Mouse (Mus musculus) heart, embryonic 11.5 days (tissue): ENCODE measurements around the gene Gm10277. TPM values are rescaled to one million over a fixed set of nuclear protein-coding genes. Genes with fewer than 3 reads are reported as not detected.

ENCODE experiments used
- ATAC-seq: fragments of 200-750 bp; cut with Nextera tagmentation; replicated peaks from 2 replicates; pipeline ENCODE4 v1.8.0; 2017; ENCODE audit warnings: moderate library complexity; ENCODE audit not compliant: insufficient number of reproducible peaks, low FRiP score, low TSS enrichment
- H3K27ac ChIP-seq: fragments of 300-500 bp; sonication (generic); 2 replicates; pipeline ENCODE4 v1.5.1; 2014; ENCODE audit warnings: mild to moderate bottlenecking, low read depth, low read length
- H3K27me3 ChIP-seq: fragments of 300-500 bp; sonication (generic); 2 replicates; pipeline ENCODE4 v1.6.1; 2014; ENCODE audit warnings: mild to moderate bottlenecking, low read length, mixed read lengths; ENCODE audit not compliant: control insufficient read depth, insufficient read depth
- H3K36me3 ChIP-seq: fragments of 300-500 bp; sonication (generic); 2 replicates; pipeline ENCODE4 v1.6.1; 2014; ENCODE audit warnings: mild to moderate bottlenecking, low read length, moderate library complexity, mixed read lengths; ENCODE audit not compliant: control insufficient read depth, insufficient read depth
- H3K4me1 ChIP-seq: fragments of 300-500 bp; sonication (generic); 2 replicates; pipeline ENCODE4 v1.6.1; 2014; ENCODE audit warnings: low read length; ENCODE audit not compliant: control insufficient read depth, insufficient read depth
- H3K4me2 ChIP-seq: fragments of 300-500 bp; sonication (generic); 2 replicates; pipeline ENCODE4 v1.6.1; 2014; ENCODE audit warnings: mild to moderate bottlenecking, moderate library complexity
- H3K4me3 ChIP-seq: fragments of 300-500 bp; sonication (generic); 2 replicates; pipeline ENCODE4 v1.5.1; 2014; ENCODE audit warnings: low read depth, low read length
- H3K9ac ChIP-seq: fragments of 300-500 bp; sonication (generic); 2 replicates; pipeline ENCODE4 v1.6.1; 2014; ENCODE audit warnings: mild to moderate bottlenecking, low read depth, low read length, moderate library complexity
- H3K9me3 ChIP-seq: fragments of 300-500 bp; sonication (generic); replicated peaks from 2 replicates; pipeline ENCODE4 v1.6.1; 2016; ENCODE audit warnings: low read length; ENCODE audit not compliant: control insufficient read depth
- WGBS: fragments of 180-500 bp; shearing (Covaris S2); extraction: QIAGEN DNeasy Blood & Tissue Kit; methylation state at CpG from one replicate; pipeline ENCODE4 v1.1.7; 2014; ENCODE audit not compliant: insufficient replicate concordance; 5-methylcytosine and 5-hydroxymethylcytosine counted together
- polyA plus RNA-seq: library from polyadenylated mRNA; unstranded; fragments of >200 nt; fragmentation: Nextera tagmentation; extraction: Ambion mirVana; gene quantifications from 2 replicates; pipeline ENCODE4 v1.2.1, GENCODE M21; 2014

The Gm10277 gene
- polyA plus RNA-seq, 1 experiment from 2014 or later: 0.87 TPM

- peaks cover 41% of the 10 kb centered on the region for H3K4me1 ChIP-seq
- no peak overlapping the region for H3K4me2 ChIP-seq
- peak overlapping the region; percentile 2; the same call in 1 of the 2 replicates for H3K9ac ChIP-seq
- no peak overlapping the region for H3K4me3 ChIP-seq
- 35% methylated on average over 5 of the region's 5 CpGs for WGBS
- no peak for ATAC-seq
- no peaks in the 10 kb centered on the region for H3K9me3 ChIP-seq
- peak overlapping the region; percentile 19; the same call in 1 of the 2 replicates for H3K27ac ChIP-seq
- no peaks in the 10 kb centered on the region for H3K27me3 ChIP-seq
- H3K36me3 ChIP-seq: 0 out of 2 replicates have a peak, but pooled peaks cover 2% of the 10 kb centered on the region
These were observed 20.5 kb upstream of the Gm10277 start for GRCm38 (mm10) chr11:77808051-77808465.

GRCm38 (mm10) chr11:77806855-77807254 lies 19.3 kb upstream of the Gm10277 start:
- 0 out of 2 replicates have a peak, but pooled peaks cover 2% of the 10 kb centered on the region for H3K36me3 ChIP-seq
- H3K4me1 ChIP-seq: peaks cover 47% of the 10 kb centered on the region
- 0 out of 2 replicates have a peak overlapping the region, but pooled peaks have one; percentile 4 for H3K4me2 ChIP-seq
- H3K27me3 ChIP-seq: no peaks in the 10 kb centered on the region
- peak overlapping the region; percentile 22; the same call in 1 of the 2 replicates for H3K27ac ChIP-seq
- H3K9ac ChIP-seq: no peak overlapping the region; the same call in 1 of the 2 replicates
- ATAC-seq: no peak
- WGBS: 66% methylated on average over 6 of the region's 6 CpGs
- no peak overlapping the region for H3K4me3 ChIP-seq
- H3K9me3 ChIP-seq: no peaks in the 10 kb centered on the region

GRCm38 (mm10) chr11:77806218-77806617 lies 18.7 kb upstream of the Gm10277 start:
- ATAC-seq: no peak
- Histone ChIP-seq H3K27ac (peak overlapping the region; percentile 22; the same call in 1 of the 2 replicates), H3K4me3 (no peak overlapping the region), H3K4me1 (peaks cover 52% of the 10 kb centered on the region), H3K36me3 (0 out of 2 replicates have a peak, but pooled peaks cover 2% of the 10 kb centered on the region), H3K9me3 (no peaks in the 10 kb centered on the region), H3K27me3 (no peaks in the 10 kb centered on the region), H3K4me2 (no peak overlapping the region), H3K9ac (no peak overlapping the region)
- WGBS: 11% methylated on average over 2 of the region's 2 CpGs

- Histone ChIP-seq H3K4me1 (peaks cover 47% of the 10 kb centered on the region), H3K9ac (peak overlapping the region; percentile 77)
- no peak for ATAC-seq
These were observed 14.9 kb upstream of the Gm10277 start for GRCm38 (mm10) chr11:77802341-77802865.

GRCm38 (mm10) chr11:77800869-77801701 lies 13.5 kb upstream of the Gm10277 start:
- Histone ChIP-seq H3K4me1 (peaks cover 39% of the 10 kb centered on the region), H3K9ac (peak overlapping the region; percentile 77), H3K27ac (peak overlapping the region; percentile 97), H3K27me3 (no peaks in the 10 kb centered on the region), H3K9me3 (no peaks in the 10 kb centered on the region), H3K36me3 (no peaks in the 10 kb centered on the region), H3K4me3 (peak overlapping the region; percentile 47), H3K4me2 (peak overlapping the region; percentile 83)
- WGBS: 4% methylated on average over 15 of the region's 15 CpGs
- peak; percentile 86 for ATAC-seq

More at GRCm38 (mm10) chr11:77802341-77802865, 14.9 kb upstream of the Gm10277 start:
- WGBS: 45% methylated on average over 9 of the region's 9 CpGs
- no peaks in the 10 kb centered on the region for H3K9me3 ChIP-seq
- H3K36me3 ChIP-seq: no peaks in the 10 kb centered on the region
- H3K4me2 ChIP-seq: peak overlapping the region; percentile 83
- H3K27ac ChIP-seq: peak overlapping the region; percentile 97
- H3K4me3 ChIP-seq: peak overlapping the region; percentile 47
- no peaks in the 10 kb centered on the region for H3K27me3 ChIP-seq

- peak overlapping the region; percentile 11 for H3K4me3 ChIP-seq
- no peaks in the 10 kb centered on the region for H3K9me3 ChIP-seq
- H3K27me3 ChIP-seq: no peaks in the 10 kb centered on the region
- no peak for ATAC-seq
- H3K27ac ChIP-seq: peak overlapping the region; percentile 97
- H3K4me2 ChIP-seq: peak overlapping the region; percentile 83
- WGBS: 31% methylated on average over 9 of the region's 9 CpGs
- H3K4me1 ChIP-seq: peaks cover 34% of the 10 kb centered on the region
- no peaks in the 10 kb centered on the region for H3K36me3 ChIP-seq
- H3K9ac ChIP-seq: peak overlapping the region; percentile 58
These were observed 12.9 kb upstream of the Gm10277 start for GRCm38 (mm10) chr11:77800491-77800868.

GRCm38 (mm10) chr11:77795216-77795615 lies 7.7 kb upstream of the Gm10277 start:
- Histone ChIP-seq H3K27ac (no peak overlapping the region), H3K4me3 (no peak overlapping the region), H3K4me1 (peaks cover 31% of the 10 kb centered on the region), H3K36me3 (no peaks in the 10 kb centered on the region), H3K27me3 (no peaks in the 10 kb centered on the region), H3K9me3 (no peaks in the 10 kb centered on the region), H3K4me2 (no peak overlapping the region), H3K9ac (no peak overlapping the region)
- 69% methylated on average over 5 of the region's 5 CpGs for WGBS
- no peak for ATAC-seq

GRCm38 (mm10) chr11:77793238-77793930 lies 5.8 kb upstream of the Gm10277 start:
- peak; percentile 77 for ATAC-seq
- H3K27ac ChIP-seq: peak overlapping the region; percentile 51
- WGBS: 5% methylated on average over 19 of the region's 19 CpGs

More at GRCm38 (mm10) chr11:77793238-77793930, 5.8 kb upstream of the Gm10277 start:
- H3K4me2 ChIP-seq: peak overlapping the region; percentile 79
- peak overlapping the region; percentile 41 for H3K4me3 ChIP-seq
- no peaks in the 10 kb centered on the region for H3K36me3 ChIP-seq
- no peaks in the 10 kb centered on the region for H3K9me3 ChIP-seq
- H3K4me1 ChIP-seq: peaks cover 28% of the 10 kb centered on the region
- H3K9ac ChIP-seq: peak overlapping the region; percentile 75
- no peaks in the 10 kb centered on the region for H3K27me3 ChIP-seq
